Mouse (Mus musculus): Measurements from ENCODE around the gene Sugt1. TPM values are rescaled to one million over a fixed set of nuclear protein-coding genes. Genes with fewer than 3 reads are reported as not detected.
A peak's percentile ranks its signal among the peaks of the same experiment; 100 is the strongest.

Sugt1 gene
- polyA plus RNA-seq, 1 experiment from 2014 or later = 165 TPM

DNA sequence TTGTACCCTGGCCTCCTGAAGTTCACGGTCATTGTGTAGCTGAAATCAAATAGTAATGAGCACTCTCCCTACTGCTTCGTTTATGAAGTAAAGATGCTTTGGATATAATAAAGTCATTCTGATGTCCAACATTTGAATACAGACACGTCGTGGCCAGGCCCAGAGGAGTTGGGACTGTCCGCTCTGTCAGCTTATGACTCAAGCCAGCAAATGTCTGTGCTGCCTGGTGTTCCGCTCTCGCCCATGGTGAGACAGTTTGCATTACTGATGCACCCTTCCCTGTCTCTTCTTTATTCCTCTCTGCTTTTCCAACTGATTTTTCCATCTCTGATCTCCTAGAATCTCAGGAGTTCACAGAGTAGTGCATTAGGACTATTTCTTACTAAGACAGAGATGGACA lies 32.3 kb downstream of the Sugt1 start:
- ATAC-seq (ENCODE audit: insufficient number of reproducible peaks, low FRiP score, low TSS enrichment, low read depth) = no peak
- no peak overlapping the region for H3K4me3 ChIP-seq (ENCODE audit: low read depth, low read length)
- H3K27ac ChIP-seq (replicated peaks; ENCODE audit: low read depth, low read length) = no peak overlapping the region
- H3K36me3 ChIP-seq (ENCODE audit: control insufficient read depth, insufficient read depth, low read length) = peaks cover 4% of the 10 kb centered on the region; the same call in 1 of the 2 replicates
- DNase-seq (ENCODE audit: low spot score) = no peak
- WGBS = 95% methylated on average over 7 of the region's 7 CpGs
- H3K9ac ChIP-seq (ENCODE audit: low read length) = no peak overlapping the region
- H3K9me3 ChIP-seq (ENCODE audit: control insufficient read depth, low read length) = no peaks in the 10 kb centered on the region
- H3K27me3 ChIP-seq (ENCODE audit: control insufficient read depth, insufficient read depth, low read length) = no peaks in the 10 kb centered on the region
- H3K4me2 ChIP-seq (ENCODE audit: low read depth, severe bottlenecking) = no peak overlapping the region
- H3K4me1 ChIP-seq (ENCODE audit: control insufficient read depth, insufficient read depth, low read length) = no peaks in the 10 kb centered on the region

DNA sequence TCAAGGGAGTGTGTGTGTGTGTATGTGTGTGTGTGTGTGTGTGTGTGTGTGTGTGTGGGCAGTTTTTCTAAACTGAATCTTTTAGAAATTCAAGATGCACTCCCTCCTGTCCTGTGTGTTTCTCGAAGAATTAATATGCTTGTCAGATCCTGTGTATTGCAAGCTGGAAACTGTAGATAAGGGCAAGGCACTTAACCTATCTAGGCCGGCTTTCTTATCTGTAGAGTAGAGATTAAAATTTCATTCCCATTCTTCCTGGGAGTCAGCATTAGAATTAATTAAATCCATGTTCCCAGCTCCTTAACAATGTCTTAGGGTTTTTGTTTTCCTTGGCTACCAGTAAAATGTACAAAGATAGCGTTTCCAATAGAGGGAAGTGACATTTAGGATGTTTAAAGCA lies 33.7 kb downstream of the Sugt1 start:
- Histone ChIP-seq H3K4me3 (ENCODE audit: low read depth, low read length) (no peak overlapping the region), H3K27ac (replicated peaks; ENCODE audit: low read depth, low read length) (no peak overlapping the region), H3K9ac (ENCODE audit: low read length) (no peak overlapping the region), H3K4me2 (ENCODE audit: low read depth, severe bottlenecking) (no peak overlapping the region), H3K36me3 (ENCODE audit: control insufficient read depth, insufficient read depth, low read length) (peaks cover 9% of the 10 kb centered on the region; the same call in 1 of the 2 replicates), H3K27me3 (ENCODE audit: control insufficient read depth, insufficient read depth, low read length) (no peaks in the 10 kb centered on the region), H3K4me1 (ENCODE audit: control insufficient read depth, insufficient read depth, low read length) (no peaks in the 10 kb centered on the region), H3K9me3 (ENCODE audit: control insufficient read depth, low read length) (no peaks in the 10 kb centered on the region)
- WGBS = 90% methylated on average over 3 of the region's 3 CpGs
- ATAC-seq (ENCODE audit: insufficient number of reproducible peaks, low FRiP score, low TSS enrichment, low read depth) (no peak), DNase-seq (ENCODE audit: low spot score) (no peak)

DNA sequence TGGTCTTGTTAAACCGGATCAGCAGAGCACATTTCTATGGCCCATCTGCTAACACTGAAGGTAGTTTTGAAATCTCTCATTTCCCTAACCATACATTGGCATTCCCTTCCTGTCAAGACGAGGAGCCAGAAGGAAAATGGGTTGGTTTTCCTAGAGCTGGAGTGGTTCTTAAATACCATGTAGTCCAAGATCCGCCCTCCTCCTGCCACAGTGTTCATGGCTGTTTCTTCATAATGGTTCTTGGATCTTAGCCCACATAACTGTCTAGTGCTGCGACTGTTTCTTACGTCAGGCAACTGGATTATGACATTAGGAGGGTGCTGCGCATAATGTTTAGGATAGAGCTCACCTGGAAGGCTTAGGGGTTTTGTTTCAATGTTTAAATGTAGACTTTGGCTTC lies 44.8 kb downstream of the Sugt1 start:
- ATAC-seq (ENCODE audit: insufficient number of reproducible peaks, low FRiP score, low TSS enrichment, low read depth) = no peak
- H3K9me3 ChIP-seq (ENCODE audit: control insufficient read depth, low read length) = no peaks in the 10 kb centered on the region

GRCm38 (mm10) chr14:79633196-79633595 lies 45.7 kb downstream of the Sugt1 start:
- no peak overlapping the region for H3K27ac ChIP-seq (replicated peaks; ENCODE audit: low read depth, low read length)
- H3K27me3 ChIP-seq (ENCODE audit: control insufficient read depth, insufficient read depth, low read length) = no peaks in the 10 kb centered on the region

More for the DNA sequence above, 44.8 kb downstream of the Sugt1 start:
- Histone ChIP-seq H3K27me3 (ENCODE audit: control insufficient read depth, insufficient read depth, low read length) (no peaks in the 10 kb centered on the region), H3K4me3 (ENCODE audit: low read depth, low read length) (no peak overlapping the region), H3K36me3 (ENCODE audit: control insufficient read depth, insufficient read depth, low read length) (peaks cover under 1% of the 10 kb centered on the region; the same call in 1 of the 2 replicates), H3K9ac (ENCODE audit: low read length) (no peak overlapping the region), H3K4me2 (ENCODE audit: low read depth, severe bottlenecking) (no peak overlapping the region), H3K4me1 (ENCODE audit: control insufficient read depth, insufficient read depth, low read length) (no peaks in the 10 kb centered on the region), H3K27ac (replicated peaks; ENCODE audit: low read depth, low read length) (no peak overlapping the region)
- no peak for DNase-seq (ENCODE audit: low spot score)
- 97% methylated on average over 6 of the region's 6 CpGs for WGBS

DNA sequence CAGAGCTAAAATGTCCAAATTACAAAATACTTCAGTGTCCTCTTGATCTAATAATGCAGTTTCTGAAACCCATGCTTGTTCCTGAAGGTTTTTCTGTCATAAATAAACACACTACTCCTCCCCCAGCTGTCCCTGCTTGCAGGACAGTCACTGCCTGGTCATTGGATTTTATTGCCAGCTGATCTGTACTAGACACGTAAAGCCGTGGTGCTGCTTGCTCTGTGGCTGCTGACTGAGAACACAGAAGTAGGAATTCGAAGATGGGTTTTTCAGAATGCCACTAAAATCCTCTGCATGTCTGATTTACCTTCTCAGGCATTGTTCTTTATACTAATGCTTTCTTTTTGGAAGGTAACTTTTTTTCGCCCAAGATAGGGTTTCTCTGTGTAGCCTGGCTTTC lies 49.3 kb downstream of the Sugt1 start:
- Histone ChIP-seq H3K27ac (replicated peaks; ENCODE audit: low read depth, low read length) (no peak overlapping the region), H3K4me2 (ENCODE audit: low read depth, severe bottlenecking) (no peak overlapping the region), H3K36me3 (ENCODE audit: control insufficient read depth, insufficient read depth, low read length) (no peaks in the 10 kb centered on the region), H3K9me3 (ENCODE audit: control insufficient read depth, low read length) (no peaks in the 10 kb centered on the region), H3K9ac (ENCODE audit: low read length) (no peak overlapping the region), H3K4me3 (ENCODE audit: low read depth, low read length) (no peak overlapping the region), H3K4me1 (ENCODE audit: control insufficient read depth, insufficient read depth, low read length) (no peaks in the 10 kb centered on the region), H3K27me3 (ENCODE audit: control insufficient read depth, insufficient read depth, low read length) (no peaks in the 10 kb centered on the region)
- no peak for DNase-seq (ENCODE audit: low spot score)
- ATAC-seq (ENCODE audit: insufficient number of reproducible peaks, low FRiP score, low TSS enrichment, low read depth) = no peak
- WGBS = 58% methylated on average over 4 of the region's 4 CpGs

More at GRCm38 (mm10) chr14:79633196-79633595, 45.7 kb downstream of the Sugt1 start:
- Histone ChIP-seq H3K4me1 (ENCODE audit: control insufficient read depth, insufficient read depth, low read length) (no peaks in the 10 kb centered on the region), H3K9ac (ENCODE audit: low read length) (no peak overlapping the region), H3K9me3 (ENCODE audit: control insufficient read depth, low read length) (no peaks in the 10 kb centered on the region), H3K4me2 (ENCODE audit: low read depth, severe bottlenecking) (no peak overlapping the region), H3K4me3 (ENCODE audit: low read depth, low read length) (no peak overlapping the region), H3K36me3 (ENCODE audit: control insufficient read depth, insufficient read depth, low read length) (no peaks in the 10 kb centered on the region)
- no peak for ATAC-seq (ENCODE audit: insufficient number of reproducible peaks, low FRiP score, low TSS enrichment, low read depth)
- DNase-seq (ENCODE audit: low spot score) = no peak
- WGBS = 94% methylated on average over 2 of the region's 2 CpGs

DNA sequence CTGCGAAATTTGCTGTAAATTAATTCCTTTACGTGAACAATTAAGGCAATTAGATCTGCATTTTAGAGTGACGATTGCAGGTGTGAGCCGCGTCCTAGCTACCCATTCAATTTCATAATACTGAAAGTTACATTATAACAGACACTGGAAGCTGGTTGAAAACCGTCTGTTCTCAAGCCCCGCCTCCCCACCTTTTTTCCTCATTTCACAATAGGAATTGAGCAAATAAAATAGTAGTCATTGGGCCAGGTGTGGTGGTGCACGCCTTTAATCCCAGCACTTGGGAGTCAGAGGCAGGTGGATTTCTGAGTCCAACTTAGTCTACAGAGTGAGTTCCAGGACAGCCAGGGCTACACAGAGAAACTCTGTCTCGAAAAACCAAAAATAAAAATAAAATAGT lies 54.6 kb downstream of the Sugt1 start:
- H3K27me3 ChIP-seq (ENCODE audit: control insufficient read depth, insufficient read depth, low read length) = no peaks in the 10 kb centered on the region
- no peak overlapping the region for H3K4me3 ChIP-seq (ENCODE audit: low read depth, low read length)
- H3K9ac ChIP-seq (ENCODE audit: low read length) = no peak overlapping the region
- no peaks in the 10 kb centered on the region for H3K36me3 ChIP-seq (ENCODE audit: control insufficient read depth, insufficient read depth, low read length)
- WGBS = 84% methylated on average over 9 of the region's 9 CpGs
- H3K4me1 ChIP-seq (ENCODE audit: control insufficient read depth, insufficient read depth, low read length) = no peaks in the 10 kb centered on the region
- ATAC-seq (ENCODE audit: insufficient number of reproducible peaks, low FRiP score, low TSS enrichment, low read depth) (no peak), DNase-seq (ENCODE audit: low spot score) (no peak)
- no peak overlapping the region for H3K4me2 ChIP-seq (ENCODE audit: low read depth, severe bottlenecking)
- no peaks in the 10 kb centered on the region for H3K9me3 ChIP-seq (ENCODE audit: control insufficient read depth, low read length)
- no peak overlapping the region for H3K27ac ChIP-seq (replicated peaks; ENCODE audit: low read depth, low read length)

DNA sequence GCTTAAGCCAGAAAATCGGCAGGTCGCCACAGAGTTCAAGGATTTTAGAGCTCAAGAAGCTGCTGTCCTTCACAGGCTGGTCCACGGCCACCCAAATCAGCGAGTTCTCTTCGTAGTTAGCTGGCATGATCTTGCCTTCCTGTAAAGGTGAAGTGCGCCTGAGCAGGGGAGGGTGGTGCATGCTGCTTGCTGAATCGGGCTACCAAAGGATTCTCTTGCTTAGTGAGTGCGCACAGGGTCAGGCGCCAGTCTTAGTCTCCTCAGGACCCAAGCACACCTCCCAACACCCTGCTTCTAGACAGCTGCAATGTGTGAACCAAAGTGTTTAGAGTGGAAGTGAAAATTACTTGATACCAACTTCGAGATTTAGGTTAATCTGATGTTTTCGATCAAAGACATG lies 57.9 kb downstream of the Sugt1 start:
- WGBS = 13% methylated on average over 11 of the region's 11 CpGs
- Histone ChIP-seq H3K9me3 (ENCODE audit: control insufficient read depth, low read length) (no peaks in the 10 kb centered on the region), H3K27ac (replicated peaks; ENCODE audit: low read depth, low read length) (no peak overlapping the region), H3K27me3 (ENCODE audit: control insufficient read depth, insufficient read depth, low read length) (no peaks in the 10 kb centered on the region), H3K4me3 (ENCODE audit: low read depth, low read length) (no peak overlapping the region), H3K4me2 (ENCODE audit: low read depth, severe bottlenecking) (peak overlapping the region; percentile 3; the same call in 1 of the 2 replicates), H3K36me3 (ENCODE audit: control insufficient read depth, insufficient read depth, low read length) (no peaks in the 10 kb centered on the region), H3K9ac (ENCODE audit: low read length) (no peak overlapping the region), H3K4me1 (ENCODE audit: control insufficient read depth, insufficient read depth, low read length) (no peaks in the 10 kb centered on the region)
- DNase-seq (ENCODE audit: low spot score) (peak; percentile 36), ATAC-seq (ENCODE audit: insufficient number of reproducible peaks, low FRiP score, low TSS enrichment, low read depth) (no peak)

- no peak overlapping the region for H3K4me2 ChIP-seq (ENCODE audit: low read depth, severe bottlenecking)
- no peak overlapping the region for H3K9ac ChIP-seq (ENCODE audit: low read length)
- no peak for ATAC-seq (ENCODE audit: insufficient number of reproducible peaks, low FRiP score, low TSS enrichment, low read depth)
- H3K9me3 ChIP-seq (ENCODE audit: control insufficient read depth, low read length) = no peaks in the 10 kb centered on the region
- no peak overlapping the region for H3K4me3 ChIP-seq (ENCODE audit: low read depth, low read length)
- no peaks in the 10 kb centered on the region for H3K27me3 ChIP-seq (ENCODE audit: control insufficient read depth, insufficient read depth, low read length)
- no peaks in the 10 kb centered on the region for H3K4me1 ChIP-seq (ENCODE audit: control insufficient read depth, insufficient read depth, low read length)
- no peaks in the 10 kb centered on the region for H3K36me3 ChIP-seq (ENCODE audit: control insufficient read depth, insufficient read depth, low read length)
- 85% methylated on average over 3 of the region's 3 CpGs for WGBS
- DNase-seq (ENCODE audit: low spot score) = no peak
- H3K27ac ChIP-seq (replicated peaks; ENCODE audit: low read depth, low read length) = no peak overlapping the region
Observed at GRCm38 (mm10) chr14:79649680-79650079, 62.2 kb downstream of the Sugt1 start.

DNA sequence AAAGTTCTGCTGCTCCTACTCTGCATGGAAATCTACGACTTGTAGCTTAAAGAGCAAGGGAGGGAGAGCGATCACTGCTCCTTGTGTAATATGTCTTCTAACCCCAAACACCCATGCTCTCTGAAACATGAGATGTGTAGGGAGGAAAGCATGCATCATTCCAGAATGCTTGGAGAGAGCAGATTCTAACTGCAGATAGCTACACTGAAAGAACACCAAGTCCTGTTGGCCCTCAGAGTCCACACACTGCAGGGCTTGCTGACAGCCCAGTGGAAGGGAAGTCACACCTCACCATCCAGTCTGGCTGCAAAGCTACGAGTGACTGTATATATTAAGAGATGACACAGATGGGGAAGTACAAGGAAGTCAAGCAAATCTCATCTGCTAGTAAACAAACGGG lies 65.2 kb downstream of the Sugt1 start:
- H3K27ac ChIP-seq (replicated peaks; ENCODE audit: low read depth, low read length) = no peak overlapping the region
- H3K9me3 ChIP-seq (ENCODE audit: control insufficient read depth, low read length) = no peaks in the 10 kb centered on the region
- no peak overlapping the region for H3K4me2 ChIP-seq (ENCODE audit: low read depth, severe bottlenecking)
- H3K36me3 ChIP-seq (ENCODE audit: control insufficient read depth, insufficient read depth, low read length) = no peaks in the 10 kb centered on the region
- WGBS = 66% methylated on average over 4 of the region's 4 CpGs
- no peak for DNase-seq (ENCODE audit: low spot score)
- H3K4me3 ChIP-seq (ENCODE audit: low read depth, low read length) = no peak overlapping the region
- H3K9ac ChIP-seq (ENCODE audit: low read length) = no peak overlapping the region
- no peaks in the 10 kb centered on the region for H3K27me3 ChIP-seq (ENCODE audit: control insufficient read depth, insufficient read depth, low read length)
- ATAC-seq (ENCODE audit: insufficient number of reproducible peaks, low FRiP score, low TSS enrichment, low read depth) = no peak
- no peaks in the 10 kb centered on the region for H3K4me1 ChIP-seq (ENCODE audit: control insufficient read depth, insufficient read depth, low read length)

All from limb, embryonic 11.5 days (tissue).